In the genomic region with DNA sequence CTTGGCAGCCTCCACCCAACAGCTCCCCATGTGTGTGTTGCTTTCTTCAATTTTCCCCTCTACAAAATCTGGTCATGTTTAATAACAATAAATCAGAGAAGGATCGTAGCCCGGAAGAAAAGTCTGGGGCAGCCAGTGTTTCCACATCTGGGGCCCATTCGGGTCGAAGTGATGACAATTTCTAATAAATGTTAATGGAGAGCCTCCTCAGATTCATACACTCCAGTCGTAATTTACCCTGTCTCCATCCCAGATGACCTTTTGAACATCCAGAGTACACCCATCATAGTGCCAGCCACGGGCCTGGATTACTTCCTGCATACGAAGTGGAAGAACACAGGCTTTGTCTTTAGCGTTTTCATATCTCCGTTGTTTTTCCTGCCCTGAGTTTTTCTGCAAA, we compare ENCODE assay signal across 12 mouse cellular contexts.
"Had no signal": no experiment of that assay in that cellular context is flagged by ENCODE, and none has a peak within 500 bp of the region (broad histone marks: within the 10 kb centered on the region; RNA-seq: fewer than 3 reads in every experiment).

No protein-coding gene starts in this region.

- DNase-seq: kidney, adult 18-20 months; left cerebral cortex, postnatal 4 days; lung, adult 18-20 months; lung, postnatal 36 days; right cerebral cortex, adult 18-20 months; spleen, adult 18-20 months; thymus, adult 18-20 months; thymus, postnatal 14 days had no signal

- H3K9ac ChIP-seq: intestine, embryonic 15.5 days; liver, embryonic 14.5 days; midbrain, embryonic 15.5 days had no signal

- H3K4me3 ChIP-seq: intestine, embryonic 15.5 days; midbrain, embryonic 15.5 days had no signal

- H3K36me3 ChIP-seq: intestine, embryonic 15.5 days; midbrain, embryonic 15.5 days had no signal

- H3K27me3 ChIP-seq: intestine, embryonic 15.5 days; midbrain, embryonic 15.5 days had no signal

- H3K27ac ChIP-seq: intestine, embryonic 15.5 days; liver, embryonic 14.5 days; midbrain, embryonic 15.5 days had no signal

- H3K4me2 ChIP-seq: intestine, embryonic 15.5 days; midbrain, embryonic 11.5 days; midbrain, embryonic 15.5 days had no signal

- H3K9me3 ChIP-seq: intestine, embryonic 15.5 days; midbrain, embryonic 15.5 days had no signal

- H3K4me1 ChIP-seq: intestine, embryonic 15.5 days; midbrain, embryonic 15.5 days had no signal

- ATAC-seq: intestine, embryonic 15.5 days; midbrain, embryonic 15.5 days had no signal
